Mouse (Mus musculus): ENCODE results near the gene Olfr686. TPM values are rescaled to one million over a fixed set of nuclear protein-coding genes. Genes with fewer than 3 reads are reported as not detected.

Olfr686 gene
- not detected in 3 replicates for total RNA-seq (2017)

DNA sequence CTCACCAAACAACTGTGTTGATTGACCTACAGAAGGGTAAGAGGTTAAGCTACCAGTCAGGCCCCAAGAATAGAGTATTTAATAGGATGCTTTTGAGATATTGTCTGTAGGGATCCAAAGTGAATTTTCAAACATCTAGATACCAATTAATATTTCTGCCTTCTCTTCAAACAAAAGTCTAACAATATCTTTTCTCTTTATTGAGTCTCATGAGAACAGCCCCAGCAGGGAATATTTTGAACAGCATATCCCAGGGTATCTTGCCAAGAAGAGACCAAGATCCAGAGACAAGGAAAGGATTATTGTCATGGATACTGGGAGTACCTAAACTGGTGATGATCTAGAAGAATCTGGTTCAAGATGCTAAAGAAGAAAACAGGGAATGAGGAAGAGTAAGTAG lies at the start of gene Olfr686:
Olfr686 (minus strand) TSS at position 101 of the 400 bp plus-strand sequence.
- ATAC-seq (replicated peaks; ENCODE audit: insufficient number of reproducible peaks, low FRiP score, low TSS enrichment, poor library complexity, severe bottlenecking): no peak

DNA sequence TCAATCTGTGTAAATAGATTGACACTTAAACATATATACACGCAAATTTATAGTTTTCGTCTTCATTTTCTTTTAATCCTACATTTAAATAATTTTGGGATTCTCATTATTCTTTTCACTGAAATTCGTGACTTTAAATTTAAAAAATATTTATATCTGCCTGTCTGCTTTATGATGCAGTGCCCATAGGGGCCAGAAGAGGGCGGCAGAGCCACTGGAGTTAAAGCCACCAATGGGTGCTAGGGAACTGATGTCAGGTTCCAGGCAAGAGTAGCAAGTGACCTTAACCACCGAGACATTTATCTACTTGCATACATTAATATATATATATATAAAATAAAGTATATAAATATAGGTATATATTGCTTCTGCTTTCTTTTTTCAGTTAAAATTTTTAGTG lies 49.4 kb upstream of the Olfr686 start:
- ATAC-seq (replicated peaks; ENCODE audit: insufficient number of reproducible peaks, low FRiP score, low TSS enrichment, poor library complexity, severe bottlenecking): no peak

GRCm38 (mm10) chr7:105248197-105248596 lies 40.9 kb upstream of the Olfr686 start:
- no peak for ATAC-seq (replicated peaks; ENCODE audit: insufficient number of reproducible peaks, low FRiP score, low TSS enrichment, poor library complexity, severe bottlenecking)

- no peak for ATAC-seq (replicated peaks; ENCODE audit: insufficient number of reproducible peaks, low FRiP score, low TSS enrichment, poor library complexity, severe bottlenecking)
Measured at GRCm38 (mm10) chr7:105247671-105248070, 40.4 kb upstream of the Olfr686 start.

DNA sequence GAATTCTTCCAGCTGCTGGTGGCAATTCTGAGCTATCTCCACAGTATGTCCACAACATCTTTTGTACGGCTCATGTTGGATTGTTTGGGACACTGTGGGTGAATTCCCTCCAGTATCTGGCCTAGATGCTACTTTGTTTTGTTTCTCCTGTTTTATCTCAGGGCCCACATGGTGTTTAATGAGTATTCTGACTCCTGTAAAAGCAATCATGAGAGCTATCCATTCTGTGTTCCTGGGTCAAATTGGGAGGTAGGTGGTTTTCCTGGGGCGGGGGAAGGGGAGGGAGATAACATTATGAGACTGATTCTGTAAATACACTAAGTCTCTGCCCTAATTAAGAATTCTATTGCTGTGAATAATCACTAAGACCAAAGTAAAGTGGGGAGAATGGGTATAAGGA lies 22.1 kb upstream of the Olfr686 start:
- no peak for ATAC-seq (replicated peaks; ENCODE audit: insufficient number of reproducible peaks, low FRiP score, low TSS enrichment, poor library complexity, severe bottlenecking)

DNA sequence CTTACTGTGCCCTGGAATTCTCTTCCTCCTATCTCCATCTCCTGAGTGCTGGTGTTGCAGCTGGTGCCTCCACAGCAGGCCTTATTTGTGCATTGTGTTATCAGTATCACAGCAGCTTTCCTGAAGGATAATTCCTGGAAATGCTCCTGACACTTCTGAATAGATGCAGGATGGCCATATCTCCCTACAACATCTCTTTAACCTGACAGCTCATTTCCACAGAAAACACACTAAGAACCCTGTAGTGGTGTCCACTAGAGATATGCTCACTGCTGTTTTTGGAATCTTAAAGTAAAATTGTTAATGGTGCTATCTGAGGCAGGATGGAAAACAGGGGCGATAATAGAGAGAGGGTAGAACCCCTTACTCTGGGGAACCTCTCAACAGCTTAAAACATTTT lies 20.9 kb upstream of the Olfr686 start:
- ATAC-seq (replicated peaks; ENCODE audit: insufficient number of reproducible peaks, low FRiP score, low TSS enrichment, poor library complexity, severe bottlenecking): no peak

DNA sequence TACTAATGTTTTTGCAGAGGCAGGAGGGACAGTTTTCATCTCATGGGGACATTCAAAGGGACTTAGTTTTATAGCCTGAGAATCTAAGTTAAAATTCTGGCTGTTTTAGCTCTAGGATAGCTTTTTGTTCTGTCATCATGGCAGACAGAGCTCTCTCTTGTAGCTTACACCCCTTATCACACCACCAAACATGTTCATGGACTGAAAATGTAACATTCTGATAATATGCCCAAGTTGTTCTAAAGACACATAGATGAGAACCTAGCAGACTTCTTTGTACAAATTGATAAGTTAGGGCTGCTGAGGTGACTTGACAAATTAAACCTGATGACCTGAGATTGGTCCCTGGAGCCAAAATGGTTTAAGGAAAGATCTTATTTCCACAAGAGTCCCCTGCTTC lies 19.4 kb upstream of the Olfr686 start:
- no peak for ATAC-seq (replicated peaks; ENCODE audit: insufficient number of reproducible peaks, low FRiP score, low TSS enrichment, poor library complexity, severe bottlenecking)

DNA sequence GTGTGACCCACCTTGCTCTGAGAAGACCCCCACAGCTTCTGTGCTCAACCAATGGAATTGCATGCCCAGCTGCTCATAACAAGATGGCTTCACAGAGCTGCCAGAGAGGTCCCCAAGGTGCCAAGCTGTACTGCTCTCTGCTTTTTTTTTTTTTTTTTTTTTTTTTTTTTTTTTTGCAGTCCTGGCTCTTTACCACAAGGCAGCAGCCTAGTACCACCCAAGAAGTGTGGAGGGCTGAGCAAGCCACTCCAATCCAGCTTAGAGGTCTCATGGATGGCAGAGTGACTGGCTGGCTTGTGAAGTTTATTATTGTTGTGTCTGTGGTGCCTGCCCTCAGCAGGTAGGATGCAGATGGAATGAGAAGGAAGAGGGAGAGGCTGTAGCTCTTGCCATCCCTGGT lies 18.8 kb upstream of the Olfr686 start:
- ATAC-seq (replicated peaks; ENCODE audit: insufficient number of reproducible peaks, low FRiP score, low TSS enrichment, poor library complexity, severe bottlenecking): no peak

GRCm38 (mm10) chr7:105218281-105218680 lies 11.0 kb upstream of the Olfr686 start:
- no peak for ATAC-seq (replicated peaks; ENCODE audit: insufficient number of reproducible peaks, low FRiP score, low TSS enrichment, poor library complexity, severe bottlenecking)

GRCm38 (mm10) chr7:105214761-105215160 lies 7.5 kb upstream of the Olfr686 start:
- ATAC-seq (replicated peaks; ENCODE audit: insufficient number of reproducible peaks, low FRiP score, low TSS enrichment, poor library complexity, severe bottlenecking): no peak

GRCm38 (mm10) chr7:105185912-105186311 lies 21.4 kb downstream of the Olfr686 start, which contains the start of gene Olfr685:
Gene Olfr685 (minus strand): TSS chr7:105186012.
- no peak for ATAC-seq (replicated peaks; ENCODE audit: insufficient number of reproducible peaks, low FRiP score, low TSS enrichment, poor library complexity, severe bottlenecking)

- no peak for ATAC-seq (replicated peaks; ENCODE audit: insufficient number of reproducible peaks, low FRiP score, low TSS enrichment, poor library complexity, severe bottlenecking)
Measured at GRCm38 (mm10) chr7:105170773-105171172, 36.5 kb downstream of the Olfr686 start.

- ATAC-seq (replicated peaks; ENCODE audit: insufficient number of reproducible peaks, low FRiP score, low TSS enrichment, poor library complexity, severe bottlenecking): no peak
Measured at GRCm38 (mm10) chr7:105163553-105163952, 43.7 kb downstream of the Olfr686 start, which contains the start of gene Olfr684. Gene Olfr684 (minus strand): TSS chr7:105163653.

Other genes with a start within 250 kb of the Olfr686 start
- not detected in 3 replicates for gene Olfr670, start 244.9 kb downstream of the Olfr686 start, total RNA-seq (2017)
- gene Olfr671, start 228.4 kb downstream of the Olfr686 start, total RNA-seq (2017): not detected in 3 replicates
- not detected in 3 replicates for gene Olfr672, start 205.5 kb downstream of the Olfr686 start, total RNA-seq (2017)
- not detected in 3 replicates for gene Olfr675, start 179.0 kb downstream of the Olfr686 start, total RNA-seq (2017)
- gene Olfr676, start 174.8 kb downstream of the Olfr686 start, total RNA-seq (2017): not detected in 3 replicates
- not detected in 3 replicates for gene Olfr677, start 156.1 kb downstream of the Olfr686 start, total RNA-seq (2017)
- not detected in 3 replicates for gene Olfr678, start 143.0 kb downstream of the Olfr686 start, total RNA-seq (2017)
- gene Olfr679, start 126.3 kb downstream of the Olfr686 start, total RNA-seq (2017): not detected in 3 replicates
- gene Olfr680-ps1, start 114.7 kb downstream of the Olfr686 start, total RNA-seq (2017): not detected in 3 replicates
- gene Olfr681, start 90.6 kb downstream of the Olfr686 start, total RNA-seq (2017): not detected in 3 replicates
- gene Olfr683, start 60.5 kb downstream of the Olfr686 start, total RNA-seq (2017): not detected in 3 replicates
- gene Olfr684, start 43.8 kb downstream of the Olfr686 start, total RNA-seq (2017): not detected in 3 replicates
- not detected in 3 replicates for gene Olfr685, start 21.5 kb downstream of the Olfr686 start, total RNA-seq (2017)
- not detected in 3 replicates for gene Olfr688, start 80.6 kb upstream of the Olfr686 start, total RNA-seq (2017)
- gene Olfr689, start 103.7 kb upstream of the Olfr686 start, total RNA-seq (2017): not detected in 3 replicates
- gene Olfr690, start 126.6 kb upstream of the Olfr686 start, total RNA-seq (2017): 0.39 TPM in 1 of 3 replicates, not detected in the others
- not detected in 3 replicates for gene Olfr691, start 134.8 kb upstream of the Olfr686 start, total RNA-seq (2017)
- not detected in 3 replicates for gene Olfr692, start 160.7 kb upstream of the Olfr686 start, total RNA-seq (2017)
- gene Gm5901, start 167.6 kb upstream of the Olfr686 start, total RNA-seq (2017): not detected in 3 replicates
- 11.8 to 20.1 TPM (median 19.5 TPM) in 3 replicates for gene Fam160a2, start 192.6 kb upstream of the Olfr686 start, total RNA-seq (2017)
- gene Cnga4, start 197.1 kb upstream of the Olfr686 start, total RNA-seq (2017): not detected in 3 replicates
- gene Cckbr, start 218.2 kb upstream of the Olfr686 start, total RNA-seq (2017): not detected in 3 replicates